Mouse (Mus musculus): Measurements from ENCODE around the gene Sycp1.

- no peak for TF ChIP-seq HCFC1 (IDR thresholded peaks at IDR 0.05; ENCODE audit: borderline replicate concordance, insufficient read depth, low read length)
- TF ChIP-seq CHD2 (IDR thresholded peaks at IDR 0.05; ENCODE audit: low read depth, low read length): no peak
- TF ChIP-seq ZC3H11A (IDR thresholded peaks at IDR 0.05; ENCODE audit: borderline replicate concordance, low read depth, low read length): no peak
- TF ChIP-seq MAFK (IDR thresholded peaks at IDR 0.05; ENCODE audit: insufficient read depth, low read depth, low read length): no peak
- no peak for TF ChIP-seq ZNF384 (IDR thresholded peaks at IDR 0.05; ENCODE audit: low read depth, low read length)
Observed at GRCm38 (mm10) chr3:102782618-102783017, 153.3 kb downstream of the Sycp1 start, which contains the start of gene Tshb.

Data from ES-E14 (cell line).